Mouse (Mus musculus) megakaryocyte-erythroid progenitor cell, adult 5-6 weeks (primary cell): ENCODE measurements around the gene Id3. TPM values are rescaled to one million over a fixed set of nuclear protein-coding genes. Genes with fewer than 3 reads are reported as not detected.
A peak's percentile ranks its signal among the peaks of the same experiment; 100 is the strongest.

Experiments used
- ATAC-seq: replicated peaks from 2 replicates; pipeline ENCODE4 v1.8.0; 2016; ENCODE audit warnings: mild to moderate bottlenecking, inconsistent platforms; ENCODE audit not compliant: severe bottlenecking, poor library complexity, low FRiP score, low TSS enrichment
- total RNA-seq, 2 experiments: library from RNA; stranded (forward) in 1 of 2; stranded (reverse) in 1 of 2; fragments of 200-1000, 215-1000 nt in 1 of 2; fragments of >200 nt in 1 of 2; fragmentation: Nextera tagmentation in 1 of 2; gene quantifications; 2 replicates each; pipeline ENCODE4 v1.2.3; 2014 to 2017

Id3 gene
- total RNA-seq, 2 experiments from 2014 or later, result 1.5 to 3.1 TPM

DNA sequence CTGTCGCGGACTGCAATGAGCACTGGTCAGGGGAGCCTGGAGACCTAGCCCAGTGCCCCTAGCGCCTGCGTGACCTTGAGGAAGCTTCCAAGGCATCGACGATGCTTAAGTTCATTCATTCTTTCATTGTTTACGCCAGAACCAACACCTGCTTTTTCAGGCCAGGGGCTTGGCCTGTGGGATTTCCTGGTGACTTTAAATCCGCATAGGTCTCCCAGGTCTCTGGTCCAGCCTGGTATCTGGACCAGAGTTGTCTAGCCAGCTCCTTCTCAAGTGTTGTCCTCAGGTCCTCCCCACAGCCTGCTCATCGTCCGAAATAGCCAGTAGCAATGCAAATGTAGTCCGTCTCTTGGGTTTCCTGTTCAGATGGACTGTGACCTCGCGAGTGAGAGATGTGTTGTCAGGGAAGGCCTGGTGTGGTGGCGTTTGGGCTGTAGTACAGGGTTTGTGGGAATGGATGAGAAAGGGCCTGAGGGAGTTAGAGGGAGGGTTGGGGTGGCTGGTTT lies 30.0 kb downstream of the Id3 start:
- ATAC-seq, result no peak

DNA sequence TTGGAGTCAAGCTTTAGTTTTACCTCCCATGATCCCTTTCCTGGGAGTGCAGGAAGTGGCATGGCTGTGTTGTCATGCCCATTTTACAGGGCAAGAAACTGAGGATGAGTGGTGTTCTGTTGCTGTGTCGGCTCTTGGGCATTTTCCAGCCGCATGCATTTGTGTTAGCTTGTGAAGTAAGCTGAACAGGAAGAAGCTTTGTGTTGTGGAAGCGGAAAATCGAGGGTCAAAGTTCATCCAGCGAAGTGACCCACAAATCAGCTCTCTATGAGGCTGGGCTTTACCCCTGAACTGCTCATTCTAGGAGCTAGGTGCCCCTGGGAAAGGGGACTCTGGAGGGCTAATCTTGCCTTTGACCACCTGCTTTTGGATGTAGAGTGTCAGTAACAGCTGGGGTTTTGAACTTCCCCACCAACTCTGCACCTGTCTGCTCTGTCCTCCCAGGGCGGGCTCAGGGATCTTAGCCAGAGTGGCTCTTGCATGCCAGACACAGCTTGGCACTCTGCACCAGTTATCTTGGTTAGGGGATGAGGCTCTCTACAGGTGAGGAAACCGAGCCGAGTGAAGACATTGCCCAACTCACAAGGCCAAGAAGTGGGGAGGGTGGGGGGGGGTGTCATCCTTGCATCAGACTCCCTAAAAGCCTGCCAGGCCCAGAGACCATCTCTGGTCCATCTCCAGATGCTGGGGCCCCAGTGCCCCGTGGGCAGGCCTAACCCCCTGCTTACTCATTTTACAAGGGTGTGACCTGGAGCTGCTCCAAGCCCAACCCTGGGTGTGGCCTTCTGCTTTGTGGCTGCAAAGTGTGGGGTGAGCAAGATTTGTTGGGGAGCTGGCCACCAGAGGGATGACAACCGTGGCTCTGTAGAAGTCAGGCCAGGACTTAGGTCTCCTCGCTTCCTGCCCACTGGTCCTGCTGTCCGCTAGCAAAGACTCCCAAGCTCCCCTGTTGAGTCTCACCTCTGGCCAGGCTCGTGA lies 31.2 kb downstream of the Id3 start:
- ATAC-seq, result peak; percentile 56

DNA sequence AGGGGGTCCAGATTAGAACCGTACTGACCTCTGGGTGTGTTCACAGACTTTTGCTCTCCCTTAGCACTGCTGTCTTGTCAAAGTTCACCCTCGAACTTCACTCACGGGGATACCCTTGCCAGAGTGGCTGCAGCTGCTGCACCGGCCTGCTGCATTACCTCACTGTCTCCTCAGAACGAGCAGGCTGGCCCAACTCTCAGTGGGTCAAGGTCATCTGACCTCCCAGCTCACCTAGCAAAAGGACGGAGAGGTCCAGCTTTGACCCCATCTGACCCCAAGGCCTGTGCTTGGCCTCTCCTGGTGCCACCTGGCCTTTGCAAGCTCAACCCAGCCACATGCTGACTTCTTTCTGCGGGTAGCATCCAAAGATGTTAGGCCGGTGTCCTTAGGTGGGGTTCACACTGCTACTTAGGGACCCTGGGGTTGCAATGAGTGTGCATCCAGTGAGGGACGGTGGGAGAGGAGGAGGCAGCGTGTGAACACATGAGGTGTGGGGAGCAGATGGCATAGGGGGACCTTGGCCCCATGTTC lies 32.8 kb downstream of the Id3 start:
- ATAC-seq, result no peak

DNA sequence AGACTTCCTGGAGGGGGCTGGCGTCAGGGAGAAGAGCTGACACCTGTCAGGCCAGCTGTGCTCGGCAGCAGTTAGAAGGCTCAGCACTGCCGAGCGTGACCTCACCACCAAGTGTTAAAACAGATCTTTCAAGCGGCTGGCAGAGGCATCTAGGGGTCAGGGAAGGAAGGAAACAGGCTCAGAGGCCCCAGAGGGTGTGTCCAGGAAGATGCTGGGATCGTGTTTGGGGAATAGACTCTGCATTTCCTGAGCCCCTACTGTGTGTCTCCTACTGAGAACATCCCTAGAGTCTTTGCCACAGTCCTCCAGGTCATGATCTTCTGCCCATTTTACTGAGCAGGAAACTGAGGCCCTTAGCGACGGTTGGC lies 33.9 kb downstream of the Id3 start:
- no peak for ATAC-seq

DNA sequence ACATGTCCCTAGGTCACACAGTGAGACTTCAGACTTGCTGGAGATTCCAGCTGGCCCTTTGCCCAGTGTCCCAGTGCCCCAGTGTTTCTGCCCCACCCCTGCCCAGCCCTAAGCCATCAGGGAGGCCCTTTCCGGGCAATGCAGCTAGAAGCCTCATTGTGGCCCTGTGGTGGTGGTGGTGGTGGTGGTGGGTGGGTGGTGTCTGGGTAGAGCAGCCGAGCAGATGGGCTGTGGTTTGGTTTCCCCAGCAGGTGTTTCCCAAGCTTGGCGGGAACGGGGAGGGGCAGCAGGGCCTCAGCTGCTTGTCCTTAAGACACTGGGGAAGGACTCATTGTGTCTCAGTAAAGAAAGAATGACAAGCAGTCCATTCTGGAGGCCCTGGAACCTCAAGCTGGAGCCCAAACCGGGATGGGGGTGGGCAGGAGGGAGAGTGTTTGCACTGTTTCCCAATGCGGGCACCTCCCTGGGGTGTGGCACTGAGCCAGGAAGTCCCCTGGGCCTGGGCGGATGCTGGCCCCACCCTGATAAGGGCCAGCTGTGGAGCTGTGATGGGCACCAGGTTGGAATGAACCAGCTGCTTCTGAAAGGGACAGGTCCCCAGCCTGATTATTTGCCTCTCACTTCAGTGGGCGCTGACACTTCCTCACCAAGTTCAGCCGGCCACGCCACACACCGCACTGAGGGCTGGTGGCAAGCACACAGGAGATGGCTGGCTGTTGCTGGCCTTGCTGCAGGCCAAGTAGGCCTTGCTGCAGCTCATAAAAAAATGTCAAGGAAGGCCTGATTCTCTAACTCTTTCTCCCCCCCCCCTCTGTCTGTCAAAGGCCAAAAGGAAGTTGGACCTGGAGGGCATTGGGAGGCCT lies 34.5 kb downstream of the Id3 start:
- ATAC-seq, result peak; percentile 65

DNA sequence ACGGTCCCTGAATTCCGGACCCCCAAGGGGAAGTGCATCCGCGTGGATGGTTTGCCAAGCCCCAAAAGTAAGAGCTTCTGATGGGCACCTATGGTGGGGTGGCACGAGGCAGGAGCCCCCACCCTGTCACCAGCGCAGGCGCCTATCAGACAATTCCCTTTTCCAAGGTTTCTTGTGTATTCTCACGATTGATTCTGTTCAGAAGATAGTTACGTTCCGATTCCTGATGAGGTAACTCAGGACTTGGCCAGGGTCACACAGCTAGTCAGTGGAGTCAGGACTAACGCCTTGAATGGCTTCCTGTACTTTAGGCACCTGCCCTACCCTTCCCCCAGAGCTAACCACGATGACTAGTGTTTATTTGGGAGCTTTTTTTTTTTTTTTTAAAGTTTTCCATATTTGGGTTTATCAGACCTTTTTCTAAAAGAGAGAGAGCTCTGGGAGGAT lies 35.2 kb downstream of the Id3 start:
- no peak for ATAC-seq

DNA sequence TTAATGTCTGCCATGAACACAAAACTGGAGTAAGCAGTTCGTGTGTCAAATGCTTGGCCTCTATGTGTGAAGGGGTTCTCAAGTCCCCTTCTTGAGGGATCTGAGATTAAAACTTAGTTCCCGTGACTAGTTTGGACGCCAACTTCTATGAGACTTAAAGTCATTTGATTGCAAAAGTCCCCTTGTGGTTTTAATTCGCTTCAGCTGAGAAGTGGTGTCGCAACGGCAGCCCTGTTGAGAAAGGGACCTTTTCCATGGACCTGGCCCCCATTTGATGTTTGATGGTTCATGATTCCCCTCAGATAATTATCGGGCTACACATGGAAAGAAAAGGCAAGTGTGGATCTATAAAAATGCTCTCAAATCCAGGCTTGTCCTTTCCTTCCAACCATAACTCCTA lies 36.2 kb downstream of the Id3 start:
- no peak for ATAC-seq

DNA sequence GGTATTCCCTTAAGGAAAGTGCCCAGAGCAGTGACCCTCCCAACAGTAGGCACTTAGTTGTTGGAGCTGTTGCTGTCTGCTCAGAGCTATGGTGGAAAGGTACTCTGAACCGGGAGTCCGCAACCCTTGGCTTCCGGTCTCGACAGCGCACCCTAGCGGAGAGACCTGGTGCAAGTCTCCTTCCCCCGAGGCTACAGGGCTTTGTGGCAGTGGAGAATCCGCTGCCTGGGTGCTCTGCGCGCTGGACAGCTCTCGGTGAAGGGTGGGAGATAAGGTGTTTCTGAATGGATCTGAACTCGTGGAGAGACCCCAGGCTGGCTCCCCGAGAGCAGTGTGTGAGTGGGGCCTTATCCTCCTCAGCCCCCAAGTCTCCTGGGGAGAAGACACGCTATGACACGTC lies 36.7 kb downstream of the Id3 start:
- ATAC-seq, result peak; percentile 72

DNA sequence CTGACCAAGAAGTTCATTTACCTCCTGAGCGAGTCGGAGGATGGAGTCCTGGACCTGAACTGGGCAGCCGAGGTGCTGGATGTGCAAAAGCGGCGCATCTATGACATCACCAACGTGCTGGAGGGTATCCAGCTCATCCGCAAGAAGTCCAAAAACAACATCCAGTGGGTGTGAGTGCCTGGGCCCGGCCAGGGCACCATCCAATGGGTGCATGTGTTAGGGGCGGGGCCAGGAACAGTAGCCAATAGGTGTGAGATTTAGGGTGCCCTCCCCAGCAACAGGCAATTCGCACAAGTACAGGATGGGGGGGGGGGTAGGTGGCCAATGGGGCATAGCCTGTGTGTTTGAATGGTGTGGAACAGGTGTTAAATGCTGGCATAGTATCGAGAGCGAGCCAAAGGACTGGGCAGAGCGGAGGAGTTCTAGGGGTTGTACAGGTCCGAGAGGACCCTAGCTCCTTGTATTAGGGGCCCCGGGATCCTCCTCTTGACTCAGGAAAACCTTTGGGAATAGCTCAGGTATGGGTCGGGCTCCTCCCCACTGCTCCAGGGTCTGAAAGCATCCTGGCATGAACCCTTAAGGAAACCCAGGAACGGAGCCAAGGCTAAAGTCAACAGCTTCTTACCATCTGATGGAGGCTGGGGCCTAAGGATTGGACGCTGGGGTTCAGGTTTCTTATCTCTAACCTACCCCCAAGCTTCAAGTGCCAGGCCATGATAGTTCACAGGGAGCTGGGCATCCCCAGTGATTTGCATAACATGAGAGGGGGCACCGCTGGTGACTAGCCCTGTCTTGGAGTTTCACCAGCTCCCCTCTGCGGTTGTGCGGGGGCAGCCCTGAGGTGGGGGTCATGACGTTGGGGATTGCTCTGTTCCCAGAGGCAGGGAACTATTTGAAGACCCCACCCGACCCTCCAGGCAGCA lies 37.4 kb downstream of the Id3 start:
- ATAC-seq, result peak; percentile 3; the same call in 1 of the 2 replicates

DNA sequence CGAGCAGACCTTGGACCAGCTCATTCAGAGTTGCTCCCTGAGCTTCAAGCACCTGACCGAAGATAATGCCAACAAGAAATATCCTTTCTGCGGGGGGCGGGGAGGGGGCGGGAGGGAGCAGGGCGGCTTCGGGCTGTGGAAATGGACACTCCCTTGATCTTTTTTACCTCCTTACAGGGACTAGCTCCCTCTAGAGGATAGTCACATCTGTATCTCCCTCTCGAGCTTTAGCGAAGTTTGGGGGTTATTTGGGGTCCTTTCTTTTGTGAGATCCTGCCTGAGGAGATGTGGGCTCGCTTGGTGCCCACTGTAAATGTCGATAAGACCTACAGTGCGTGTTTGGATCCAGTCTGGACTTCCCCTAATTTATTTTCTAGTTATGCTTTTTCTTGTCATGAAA lies 38.1 kb downstream of the Id3 start:
- no peak for ATAC-seq

DNA sequence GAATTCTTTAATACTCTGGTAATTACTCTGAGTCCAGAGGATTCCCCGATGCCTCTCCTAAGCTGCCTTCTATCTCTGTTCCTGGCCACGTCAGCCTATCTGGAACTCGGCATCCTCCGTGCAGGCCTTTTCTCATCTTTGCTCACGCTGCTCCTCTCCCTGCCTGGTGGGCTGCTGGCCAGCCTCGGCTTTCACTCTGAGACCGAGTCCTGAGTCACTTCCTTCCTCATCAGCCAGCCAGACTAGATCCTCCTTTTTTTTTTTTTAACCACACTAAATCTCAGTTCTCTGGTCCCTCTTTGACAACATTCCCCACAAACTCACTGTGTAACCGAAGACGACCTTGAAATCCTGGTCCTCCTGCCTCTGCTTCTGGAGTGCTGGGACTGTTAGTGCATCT lies 42.1 kb downstream of the Id3 start:
- ATAC-seq, result no peak

DNA sequence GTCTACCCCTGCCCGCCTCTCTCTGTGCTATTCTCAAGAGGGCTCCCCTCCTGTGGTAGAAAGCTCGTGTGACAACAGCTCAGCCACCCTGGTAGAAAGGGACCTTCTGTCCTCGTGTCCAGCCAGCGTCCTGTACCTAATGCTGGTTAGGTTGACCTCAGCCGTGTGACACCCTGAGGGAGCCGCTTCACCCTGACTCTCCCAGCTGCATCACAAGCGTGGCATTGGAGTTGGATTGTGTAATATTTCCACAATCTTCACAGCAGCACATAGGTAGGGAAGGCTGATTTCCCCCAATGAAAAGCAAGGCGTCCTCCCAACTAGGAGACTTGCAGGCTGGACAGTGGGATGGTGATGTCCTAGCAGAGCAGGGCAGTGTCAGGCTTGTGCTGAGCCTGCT lies 43.0 kb downstream of the Id3 start:
- no peak for ATAC-seq

DNA sequence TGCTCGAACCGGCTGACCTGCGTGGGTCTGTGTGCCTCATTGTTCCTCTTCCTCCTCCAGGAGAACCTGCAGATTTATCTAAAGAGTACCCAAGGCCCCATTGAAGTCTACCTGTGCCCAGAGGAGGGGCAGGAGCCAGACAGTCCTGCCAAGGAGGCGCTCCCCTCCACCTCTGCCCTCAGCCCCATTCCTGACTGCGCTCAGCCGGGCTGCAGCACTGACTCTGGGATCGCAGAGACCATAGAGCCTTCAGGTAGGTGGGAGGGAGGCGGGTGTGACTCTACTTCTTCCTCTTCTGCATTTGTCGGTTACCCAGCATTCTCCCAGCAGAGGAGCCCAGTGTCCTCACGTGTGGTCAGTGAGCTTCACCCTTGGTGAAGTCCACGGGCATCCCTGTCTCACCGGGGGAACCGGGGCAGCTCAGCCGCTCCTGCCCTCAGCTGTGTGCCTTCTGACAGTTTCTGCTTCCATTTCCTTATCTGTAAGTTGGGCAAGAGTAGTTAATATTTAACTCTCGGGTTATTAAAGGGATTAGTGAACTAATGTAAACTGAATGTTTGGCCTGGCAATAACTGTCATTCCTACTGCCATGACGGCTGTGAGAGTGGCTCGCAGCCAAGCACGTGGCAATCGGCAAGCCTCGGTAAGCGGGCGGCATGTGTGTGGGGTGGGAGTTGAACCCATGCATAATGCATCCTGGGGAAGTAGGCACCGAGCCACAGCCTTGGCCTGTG lies 43.6 kb downstream of the Id3 start:
- ATAC-seq, result no peak

DNA sequence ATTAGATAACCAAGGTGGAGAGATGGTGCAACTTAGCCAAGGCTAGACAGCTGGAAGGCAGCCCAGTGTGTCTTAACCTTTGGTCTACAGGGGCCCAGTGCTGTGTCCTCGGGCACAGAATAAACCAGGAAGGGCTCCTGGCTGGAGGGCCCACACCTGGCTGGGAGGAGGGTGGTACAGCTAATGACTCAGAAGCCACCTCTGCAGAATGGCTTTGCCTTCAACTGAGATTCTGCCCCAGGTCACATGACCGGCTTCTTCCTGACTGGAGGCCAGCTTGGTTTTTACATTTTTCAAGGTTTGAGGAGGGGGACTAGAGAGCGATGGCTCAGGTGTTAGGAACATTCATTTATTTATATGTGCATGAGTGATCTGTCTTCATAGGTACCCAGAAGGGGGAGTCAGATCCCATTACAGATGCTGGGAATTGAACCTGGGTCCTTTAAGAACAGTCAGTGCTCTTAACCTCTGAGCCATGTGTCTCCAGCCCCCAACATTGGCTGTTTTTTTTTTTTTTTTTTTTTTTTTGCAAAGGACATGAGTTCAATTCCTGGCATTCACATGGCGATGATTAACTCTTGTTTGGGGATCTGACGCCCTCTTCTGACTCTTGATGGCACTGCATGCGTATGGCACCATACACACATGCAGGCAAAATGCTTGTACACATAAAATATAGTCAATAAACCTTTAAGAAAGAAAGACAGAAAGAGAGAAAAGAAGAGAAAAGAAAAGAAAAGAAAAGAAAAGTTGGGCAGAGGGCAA lies 45.9 kb downstream of the Id3 start:
- no peak for ATAC-seq

DNA sequence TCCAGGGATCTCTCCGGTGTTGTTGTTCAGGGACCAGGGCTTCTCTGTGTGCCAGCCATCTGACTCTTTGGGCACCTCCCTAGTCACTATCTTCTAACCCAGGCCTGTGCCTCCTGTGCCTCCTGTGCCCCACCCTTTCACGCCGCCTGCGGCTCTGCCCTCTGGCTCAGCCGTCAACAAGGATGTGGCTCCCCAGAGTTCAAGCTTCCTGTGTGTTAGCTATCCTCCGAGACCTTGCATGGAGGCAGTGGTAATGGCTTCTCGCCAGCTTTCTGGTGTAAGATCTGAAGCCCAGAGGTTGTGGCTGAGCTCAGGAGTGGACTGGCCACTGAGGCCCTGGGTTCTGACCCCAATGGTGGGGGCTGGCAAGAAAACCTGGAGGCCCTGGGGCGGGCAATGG lies 46.6 kb downstream of the Id3 start:
- ATAC-seq, result peak; percentile 98

DNA sequence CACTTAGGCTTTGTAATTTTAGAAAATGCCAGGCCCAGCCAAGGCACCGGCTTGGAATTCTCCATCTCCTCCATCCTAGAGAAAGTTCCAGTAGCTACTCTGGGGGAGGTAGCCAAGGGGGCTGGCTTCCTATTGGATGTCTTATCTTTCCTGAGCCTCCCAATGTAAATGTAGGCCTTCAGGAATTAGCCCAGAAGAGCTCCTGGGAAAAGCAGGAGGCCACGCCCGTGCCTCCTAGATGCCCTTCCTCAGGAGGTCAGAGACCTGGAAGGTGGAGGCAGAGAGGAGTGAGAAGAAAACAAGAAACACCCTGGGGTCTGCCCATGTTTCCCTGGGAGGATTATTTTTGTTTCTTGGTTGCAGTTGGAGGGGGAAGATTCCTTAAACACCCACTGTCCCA lies 50.3 kb downstream of the Id3 start:
- ATAC-seq, result no peak

DNA sequence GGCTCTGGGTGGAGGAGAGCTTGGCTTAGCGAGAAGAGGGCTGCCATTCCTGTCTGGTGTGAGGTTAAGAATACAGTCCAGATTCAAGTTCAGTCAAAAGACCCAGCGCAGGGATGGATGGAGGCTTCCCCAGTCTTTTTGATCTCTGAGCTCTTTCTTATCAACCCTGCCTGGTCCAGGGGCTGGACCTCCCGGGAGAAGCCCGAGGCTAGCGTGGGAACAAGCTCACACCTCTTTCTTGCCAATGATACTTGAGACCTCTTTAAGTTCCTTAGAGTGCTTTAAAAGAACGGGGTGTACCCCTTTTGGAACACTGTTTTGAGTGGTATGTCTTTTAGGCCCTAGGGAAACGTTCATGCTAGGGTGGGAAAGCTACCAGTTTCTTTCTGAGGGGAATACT lies 51.7 kb downstream of the Id3 start:
- ATAC-seq, result no peak
